Mouse (Mus musculus): ENCODE results near the gene Prlh. TPM values are rescaled to one million over a fixed set of nuclear protein-coding genes. Genes with fewer than 3 reads are reported as not detected.

Prlh gene
- polyA plus RNA-seq, 1 experiment from 2014 or later: not detected

DNA sequence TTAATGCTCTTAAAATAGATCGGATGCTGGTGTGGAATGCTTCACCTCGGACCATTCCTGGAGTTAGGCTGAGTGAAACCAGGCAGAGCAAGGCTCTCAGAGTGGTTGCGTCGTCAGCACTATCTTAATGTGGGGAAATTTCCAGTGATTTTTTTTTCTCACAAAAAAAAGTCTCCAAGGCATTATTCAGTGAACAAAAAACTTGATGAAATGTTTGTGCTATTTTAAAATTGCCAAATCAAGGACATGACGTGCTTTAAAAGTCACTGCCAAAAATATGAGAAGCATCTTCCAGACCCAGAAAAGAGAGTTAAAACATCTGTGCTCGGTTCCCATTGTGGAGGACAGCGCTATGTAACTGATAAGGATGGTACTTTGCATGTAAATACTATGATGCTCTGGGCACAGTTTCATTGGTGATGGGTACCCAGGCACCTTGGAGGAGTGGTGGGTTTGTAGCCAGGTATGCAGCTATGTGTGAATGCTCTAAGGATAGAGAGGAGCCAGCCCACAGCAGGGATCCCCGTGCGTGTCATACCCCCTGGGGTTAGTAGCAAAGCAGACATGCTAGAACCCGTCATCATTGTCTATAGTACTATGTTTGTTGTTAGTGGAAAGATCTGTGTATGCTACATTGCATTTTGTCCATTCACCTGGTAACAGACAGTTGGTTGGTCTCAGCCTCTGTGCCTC is 27.9 kb downstream of the Prlh start:
- Histone ChIP-seq H3K9ac (no peak overlapping the region), H3K27ac (no peak overlapping the region; the same call in none of the 2 replicates), H3K27me3 (no peaks in the 10 kb centered on the region), H3K36me3 (no peaks in the 10 kb centered on the region), H3K4me3 (no peak overlapping the region), H3K4me1 (peaks cover 3% of the 10 kb centered on the region; the same call in 1 of the 2 replicates), H3K9me3 (no peaks in the 10 kb centered on the region), H3K4me2 (no peak overlapping the region)
- WGBS: 45% methylated on average over 10 of the region's 10 CpGs
- ATAC-seq (ENCODE audit: borderline replicate concordance, extremely low read depth, low FRiP score, low TSS enrichment): peak; percentile 79

- no peaks in the 10 kb centered on the region for H3K27me3 ChIP-seq
- H3K4me2 ChIP-seq: no peak overlapping the region
- no peak overlapping the region for H3K27ac ChIP-seq
- no peak overlapping the region for H3K9ac ChIP-seq
- peaks cover 3% of the 10 kb centered on the region; the same call in 1 of the 2 replicates for H3K4me1 ChIP-seq
- no peaks in the 10 kb centered on the region for H3K36me3 ChIP-seq
- WGBS: 56% methylated on average over 3 of the region's 3 CpGs
- H3K9me3 ChIP-seq: no peaks in the 10 kb centered on the region
- H3K4me3 ChIP-seq: no peak overlapping the region
- ATAC-seq (ENCODE audit: borderline replicate concordance, extremely low read depth, low FRiP score, low TSS enrichment): 0 out of 2 replicates have a peak, but pooled peaks have one; percentile 3
Measured at GRCm38 (mm10) chr1:90981346-90981745, 28.4 kb downstream of the Prlh start.

DNA sequence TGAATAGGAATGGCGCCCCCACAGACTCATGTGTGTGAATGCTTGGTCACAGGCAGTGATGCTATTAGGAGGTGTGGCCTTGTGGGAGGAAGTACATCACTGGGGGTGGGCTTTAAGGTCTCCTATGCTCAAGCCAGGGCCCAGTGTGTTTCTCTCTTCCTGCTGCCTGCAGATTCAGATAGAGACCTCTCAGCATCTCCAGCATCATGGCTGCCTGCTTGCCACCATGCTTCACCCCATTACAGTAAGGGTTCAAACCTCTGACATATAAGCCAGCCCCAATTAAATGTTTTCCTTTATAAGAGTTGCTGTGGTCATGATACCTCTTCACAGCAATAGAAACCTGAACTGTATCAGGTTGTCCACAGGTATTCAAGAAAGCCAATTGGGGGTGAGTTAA is 43.0 kb downstream of the Prlh start:
- Histone ChIP-seq H3K36me3 (no peaks in the 10 kb centered on the region), H3K9ac (no peak overlapping the region), H3K4me2 (no peak overlapping the region), H3K27ac (no peak overlapping the region), H3K4me3 (no peak overlapping the region), H3K4me1 (peaks cover 25% of the 10 kb centered on the region), H3K27me3 (no peaks in the 10 kb centered on the region), H3K9me3 (no peaks in the 10 kb centered on the region)
- 94% methylated on average over 1 of the region's 1 CpGs for WGBS
- ATAC-seq (ENCODE audit: borderline replicate concordance, extremely low read depth, low FRiP score, low TSS enrichment): no peak

GRCm38 (mm10) chr1:90997136-90997535 is 44.2 kb downstream of the Prlh start:
- WGBS: 39% methylated on average over 4 of the region's 4 CpGs
- H3K9me3 ChIP-seq: no peaks in the 10 kb centered on the region
- no peak overlapping the region for H3K4me2 ChIP-seq
- H3K4me3 ChIP-seq: no peak overlapping the region
- H3K36me3 ChIP-seq: no peaks in the 10 kb centered on the region
- H3K9ac ChIP-seq: no peak overlapping the region
- H3K4me1 ChIP-seq: peaks cover 33% of the 10 kb centered on the region
- no peaks in the 10 kb centered on the region for H3K27me3 ChIP-seq
- ATAC-seq (ENCODE audit: borderline replicate concordance, extremely low read depth, low FRiP score, low TSS enrichment): no peak
- no peak overlapping the region for H3K27ac ChIP-seq

DNA sequence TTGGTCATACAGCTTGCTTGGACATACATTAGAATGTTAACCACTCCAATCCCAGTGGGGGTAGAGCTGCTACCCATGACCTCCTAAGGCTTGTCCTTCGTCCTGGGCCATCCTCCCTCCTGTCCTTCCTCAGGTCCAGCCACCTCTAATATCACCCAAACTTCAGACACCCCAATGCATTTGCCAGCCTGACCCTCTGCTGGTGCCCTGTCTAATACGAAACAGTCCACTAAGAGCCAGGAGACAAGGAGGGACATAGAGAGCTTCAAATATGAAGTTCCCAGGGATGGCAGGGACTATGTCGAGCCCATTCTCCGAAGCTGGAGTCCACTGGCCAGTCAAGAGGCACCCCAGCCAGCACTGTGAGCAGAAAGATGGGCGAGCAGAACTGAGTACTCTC is 44.7 kb downstream of the Prlh start:
- no peak overlapping the region for H3K27ac ChIP-seq
- peak overlapping the region; percentile 94 for H3K4me2 ChIP-seq
- H3K27me3 ChIP-seq: no peaks in the 10 kb centered on the region
- WGBS: 80% methylated on average over 5 of the region's 5 CpGs
- no peaks in the 10 kb centered on the region for H3K9me3 ChIP-seq
- peak overlapping the region; percentile 61 for H3K4me3 ChIP-seq
- H3K36me3 ChIP-seq: no peaks in the 10 kb centered on the region
- H3K4me1 ChIP-seq: peaks cover 33% of the 10 kb centered on the region
- no peak overlapping the region for H3K9ac ChIP-seq
- no peak for ATAC-seq (ENCODE audit: borderline replicate concordance, extremely low read depth, low FRiP score, low TSS enrichment)

GRCm38 (mm10) chr1:90998268-90998890 is 45.5 kb downstream of the Prlh start, which contains the start of gene Lrrfip1:
Gene Lrrfip1 (plus strand): TSS chr1:90998737.
- Histone ChIP-seq H3K27me3 (no peaks in the 10 kb centered on the region), H3K9me3 (no peaks in the 10 kb centered on the region), H3K4me2 (peak within 1 kb of the TSS; percentile 94), H3K9ac (peak within 1 kb of the TSS; percentile 65), H3K4me1 (peaks cover 33% of the 10 kb centered on the region), H3K36me3 (no peaks in the 10 kb centered on the region), H3K4me3 (peak within 1 kb of the TSS; percentile 61), H3K27ac (peak within 1 kb of the TSS; percentile 32; the same call in 1 of the 2 replicates)
- peak; percentile 70; the same call in 1 of the 2 replicates for ATAC-seq (ENCODE audit: borderline replicate concordance, extremely low read depth, low FRiP score, low TSS enrichment)
- 1% methylated on average over 59 of the region's 59 CpGs for WGBS

DNA sequence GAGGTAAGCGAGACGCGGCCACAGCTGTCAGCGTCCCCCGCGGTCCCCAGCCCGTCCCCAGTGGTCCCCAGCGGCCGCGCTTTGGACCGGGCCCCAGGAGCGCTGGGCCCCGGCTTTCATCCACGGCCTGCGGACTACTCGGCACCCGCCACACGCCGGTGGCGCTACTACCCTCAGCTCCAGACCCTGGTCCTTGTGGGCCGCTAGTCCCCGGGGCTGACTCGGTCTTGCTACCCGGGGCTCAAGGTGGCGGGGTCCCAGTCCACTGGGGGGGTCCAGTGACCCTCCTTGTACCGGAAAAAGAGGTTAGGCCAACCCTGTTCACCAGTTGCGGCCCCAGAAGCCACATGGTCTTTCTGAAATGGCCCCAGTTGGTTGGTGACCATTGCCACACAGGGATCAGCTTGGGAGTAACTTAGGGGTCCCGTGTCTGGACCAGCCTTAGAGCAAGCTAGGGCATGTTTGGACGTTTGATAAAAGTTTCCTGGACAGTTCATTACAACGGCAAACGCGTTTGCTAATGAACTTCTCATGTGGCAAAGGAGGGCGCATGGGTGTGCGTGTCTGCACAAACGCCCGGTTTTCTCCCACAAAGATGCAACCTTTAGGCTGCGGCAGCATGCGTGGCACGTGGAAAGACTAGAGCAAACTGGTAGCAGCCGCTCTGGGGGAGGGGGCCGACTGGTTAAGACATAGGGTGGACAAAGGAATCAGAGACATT is 46.1 kb downstream of the Prlh start:
- Histone ChIP-seq H3K4me2 (peak overlapping the region; percentile 94), H3K4me3 (peak overlapping the region; percentile 61), H3K27me3 (no peaks in the 10 kb centered on the region), H3K36me3 (no peaks in the 10 kb centered on the region), H3K4me1 (peaks cover 33% of the 10 kb centered on the region), H3K27ac (peak overlapping the region; percentile 32; the same call in 1 of the 2 replicates), H3K9ac (peak overlapping the region; percentile 65), H3K9me3 (no peaks in the 10 kb centered on the region)
- WGBS: 2% methylated on average over 41 of the region's 41 CpGs
- peak; percentile 73 for ATAC-seq (ENCODE audit: borderline replicate concordance, extremely low read depth, low FRiP score, low TSS enrichment)

- peaks cover 33% of the 10 kb centered on the region for H3K4me1 ChIP-seq
- 56% methylated on average over 10 of the region's 10 CpGs for WGBS
- H3K4me2 ChIP-seq: peak overlapping the region; percentile 94
- no peaks in the 10 kb centered on the region for H3K36me3 ChIP-seq
- no peak overlapping the region for H3K4me3 ChIP-seq
- no peaks in the 10 kb centered on the region for H3K9me3 ChIP-seq
- H3K27me3 ChIP-seq: no peaks in the 10 kb centered on the region
- H3K27ac ChIP-seq: no peak overlapping the region
- peak overlapping the region; percentile 65; the same call in 1 of the 2 replicates for H3K9ac ChIP-seq
- no peak for ATAC-seq (ENCODE audit: borderline replicate concordance, extremely low read depth, low FRiP score, low TSS enrichment)
Measured at GRCm38 (mm10) chr1:90999911-91000601, 47.1 kb downstream of the Prlh start.

GRCm38 (mm10) chr1:91001101-91001500 is 48.2 kb downstream of the Prlh start:
- no peak for ATAC-seq (ENCODE audit: borderline replicate concordance, extremely low read depth, low FRiP score, low TSS enrichment)
- no peak overlapping the region for H3K4me2 ChIP-seq
- H3K9ac ChIP-seq: no peak overlapping the region
- no peaks in the 10 kb centered on the region for H3K36me3 ChIP-seq
- 76% methylated on average over 3 of the region's 3 CpGs for WGBS
- H3K27ac ChIP-seq: no peak overlapping the region
- H3K4me3 ChIP-seq: no peak overlapping the region
- H3K4me1 ChIP-seq: peaks cover 33% of the 10 kb centered on the region
- no peaks in the 10 kb centered on the region for H3K9me3 ChIP-seq
- no peaks in the 10 kb centered on the region for H3K27me3 ChIP-seq

DNA sequence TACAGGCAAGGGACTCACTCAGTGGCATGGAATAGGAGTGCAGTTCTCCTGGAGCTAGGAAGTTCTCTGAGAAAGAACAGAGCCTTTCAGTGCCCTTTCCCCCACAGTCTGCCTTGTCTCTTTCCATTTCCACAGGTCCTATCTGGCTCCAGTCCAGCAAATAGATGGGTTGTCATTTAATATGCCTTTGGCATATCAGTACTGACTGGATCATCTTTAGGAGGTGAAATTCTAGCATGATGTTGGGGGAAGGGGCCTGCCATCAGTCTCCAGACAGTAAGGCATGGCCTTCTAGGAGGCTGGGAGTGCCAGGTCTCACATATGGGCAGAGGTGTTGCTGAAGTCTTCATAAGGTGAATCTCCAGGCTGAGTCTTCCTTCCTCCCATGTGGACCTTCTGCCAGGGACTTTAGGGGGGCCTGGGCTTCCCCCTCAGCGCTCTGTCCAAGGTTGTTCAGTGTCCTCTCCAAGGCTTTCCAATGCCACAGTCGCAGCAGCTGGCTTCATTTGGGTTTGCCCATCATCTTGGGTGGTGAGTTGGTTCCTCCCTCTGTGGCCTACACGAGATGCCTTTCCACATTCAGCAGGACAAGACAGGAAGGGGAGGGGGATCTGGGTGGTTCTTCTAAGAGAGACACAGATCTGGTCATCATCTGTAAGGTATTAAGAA is 49.1 kb downstream of the Prlh start:
- no peak for ATAC-seq (ENCODE audit: borderline replicate concordance, extremely low read depth, low FRiP score, low TSS enrichment)
- Histone ChIP-seq H3K9ac (no peak overlapping the region), H3K4me2 (no peak overlapping the region), H3K4me3 (no peak overlapping the region), H3K9me3 (no peaks in the 10 kb centered on the region), H3K36me3 (no peaks in the 10 kb centered on the region), H3K27ac (no peak overlapping the region), H3K27me3 (no peaks in the 10 kb centered on the region), H3K4me1 (peaks cover 33% of the 10 kb centered on the region)
- 76% methylated on average over 3 of the region's 3 CpGs for whole genome bisulfite sequencing

DNA sequence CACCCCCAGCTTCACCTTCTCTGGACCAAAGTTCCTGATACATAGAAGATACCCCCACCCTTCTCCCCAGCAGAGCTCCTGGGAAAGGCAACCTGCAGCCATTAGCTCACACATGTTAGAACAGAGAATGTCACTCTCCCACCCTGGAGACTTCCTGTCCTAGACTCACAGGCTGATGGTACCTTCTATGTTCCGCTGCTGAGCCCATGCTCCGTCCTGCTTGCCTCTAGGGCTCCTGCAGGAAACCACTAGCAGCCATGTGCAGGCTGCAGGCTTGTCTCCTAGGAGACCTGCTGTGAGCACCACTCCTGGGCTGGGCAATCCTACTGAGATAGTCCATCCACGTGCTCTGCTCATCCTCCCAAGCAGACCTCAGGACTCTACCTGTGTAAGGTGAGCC is 49.7 kb downstream of the Prlh start:
- Histone ChIP-seq H3K27ac (no peak overlapping the region), H3K36me3 (no peaks in the 10 kb centered on the region), H3K9ac (no peak overlapping the region), H3K4me1 (peaks cover 33% of the 10 kb centered on the region), H3K9me3 (no peaks in the 10 kb centered on the region), H3K4me2 (no peak overlapping the region), H3K27me3 (no peaks in the 10 kb centered on the region), H3K4me3 (no peak overlapping the region)
- 88% methylated on average over 3 of the region's 3 CpGs for WGBS
- no peak for ATAC-seq (ENCODE audit: borderline replicate concordance, extremely low read depth, low FRiP score, low TSS enrichment)

Data from lung, embryonic 15.5 days (tissue).